Mouse (Mus musculus) heart, adult 2 months (tissue): ENCODE measurements around the gene Plekha6.

Experiments used
- CTCF ChIP-seq: fragments of 200-600 bp; IDR thresholded peaks from 2 replicates; pipeline ENCODE4 v1.8.1; 2022; ENCODE audit warnings: antibody characterized with exemption, mild to moderate bottlenecking, moderate library complexity
- EP300 ChIP-seq: fragments of 200-500 bp; IDR thresholded peaks from 2 replicates; pipeline ENCODE4 v1.6.1; 2011; ENCODE audit warnings: low read depth, low read length, control low read depth; ENCODE audit not compliant: insufficient read depth

- no peak for TF ChIP-seq CTCF
- no peak for TF ChIP-seq EP300
Observed at GRCm38 (mm10) chr1:133327094-133327493, 163.1 kb downstream of the Plekha6 start.
